Mouse (Mus musculus) neutrophil, adult 5-6 weeks (primary cell): ENCODE measurements around the gene Kalrn. TPM values are rescaled to one million over a fixed set of nuclear protein-coding genes. Genes with fewer than 3 reads are reported as not detected.

Experiments used
- ATAC-seq: fragments of 151-379, 151-347 bp; 2 replicates; pipeline ENCODE4 v1.8.0; 2017; ENCODE audit warnings: mild to moderate bottlenecking, moderate TSS enrichment; ENCODE audit not compliant: insufficient number of reproducible peaks, poor library complexity, low FRiP score, severe bottlenecking; ENCODE audit errors: extremely low read depth
- total RNA-seq: library from RNA; stranded (forward); fragments of 200-1000 nt; gene quantifications from 2 replicates; pipeline ENCODE4 v1.2.3, GENCODE M21; 2017

The Kalrn gene
- total RNA-seq, 1 experiment from 2014 or later, result 6.1 TPM

GRCm38 (mm10) chr16:34470343-34470742 is 103.0 kb downstream of the Kalrn start:
- ATAC-seq, result no peak

DNA sequence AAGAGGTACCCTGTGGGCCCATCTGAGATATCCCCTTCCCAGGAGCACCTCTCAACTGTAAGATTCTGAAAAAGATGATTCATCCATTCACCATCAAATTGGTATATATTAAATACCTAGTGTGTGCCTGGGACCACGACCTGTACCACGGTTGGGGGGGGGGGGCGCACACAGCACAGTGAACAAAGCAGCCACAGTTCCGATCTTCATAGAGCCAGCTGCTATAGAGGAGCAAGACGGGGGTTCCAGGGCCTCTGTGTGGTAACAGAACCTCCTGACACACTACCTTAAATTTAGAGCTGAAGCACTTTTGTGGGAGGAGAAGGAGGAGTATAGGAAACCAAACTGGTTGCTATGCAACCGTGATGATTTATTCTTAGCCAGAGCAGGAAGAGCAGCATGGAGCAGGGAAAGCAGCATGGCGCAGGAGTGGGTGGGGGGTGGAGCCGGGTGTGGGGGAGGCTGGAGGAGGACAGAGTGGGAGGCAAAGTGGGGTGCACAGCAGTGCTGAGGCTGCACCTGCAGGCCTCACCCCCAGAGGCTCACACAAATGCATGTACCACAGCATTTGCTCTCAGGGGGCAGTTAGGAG is 104.0 kb downstream of the Kalrn start:
- ATAC-seq, result no peak

- ATAC-seq, result no peak
Measured at GRCm38 (mm10) chr16:34466649-34467048, 106.7 kb downstream of the Kalrn start.

DNA sequence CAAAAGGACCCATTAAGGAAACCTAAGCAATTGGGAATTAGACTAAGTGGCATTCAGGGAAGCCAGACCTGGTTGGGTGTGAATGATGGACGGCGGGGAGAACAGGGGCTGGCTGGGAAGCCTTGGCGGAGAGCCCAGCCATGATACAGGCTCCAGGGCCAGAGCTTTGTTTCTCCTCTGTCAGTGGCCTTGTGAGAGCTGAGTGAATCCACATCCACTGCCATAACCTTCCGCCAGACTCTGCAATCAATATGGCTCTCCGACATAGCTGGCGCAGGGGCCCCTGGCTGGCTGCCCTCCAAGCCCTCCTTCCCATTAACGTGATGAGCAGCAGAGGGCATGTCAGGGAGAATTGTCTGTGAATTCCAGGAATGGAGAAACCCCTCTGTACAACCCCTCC is 117.0 kb downstream of the Kalrn start:
- ATAC-seq, result no peak

DNA sequence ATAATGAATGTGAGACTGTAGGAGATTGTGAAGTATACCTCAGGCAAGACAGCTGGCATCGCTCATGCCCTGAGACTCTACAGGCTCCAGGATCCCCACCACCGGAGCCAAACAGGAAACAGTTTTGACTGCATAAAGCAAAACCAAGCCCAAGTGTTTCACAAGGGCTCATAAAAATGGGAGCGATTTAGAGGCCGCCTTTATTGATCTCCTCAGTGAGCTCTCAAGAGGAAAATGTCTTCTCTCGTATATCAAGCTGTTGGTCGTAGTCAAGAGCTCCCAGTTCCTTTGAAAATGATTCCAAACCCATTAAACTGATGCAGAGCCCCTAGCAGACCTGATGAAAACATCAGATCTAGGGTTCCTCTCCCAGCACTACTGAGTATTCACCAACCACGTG is 127.7 kb downstream of the Kalrn start:
- ATAC-seq, result no peak

DNA sequence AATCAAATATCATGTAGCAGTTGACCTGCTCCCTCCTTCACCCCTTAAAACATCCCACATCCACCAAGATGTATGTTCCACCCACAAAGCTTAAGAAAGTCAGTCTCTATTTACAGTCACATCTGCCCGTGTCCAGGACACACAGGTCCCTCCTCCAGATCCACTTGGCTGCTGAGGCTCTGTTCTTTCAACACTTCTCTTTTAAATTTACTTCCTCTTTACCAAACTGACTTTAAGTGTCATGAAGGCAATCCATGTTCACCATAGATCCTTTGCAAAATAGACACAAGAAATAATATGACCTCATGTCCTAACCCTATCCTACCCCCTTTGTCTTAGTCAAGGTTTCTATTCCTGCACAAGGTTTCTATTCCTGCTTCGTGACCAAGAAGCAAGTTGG is 131.6 kb downstream of the Kalrn start:
- no peak for ATAC-seq

- ATAC-seq, result no peak
Measured at GRCm38 (mm10) chr16:34440994-34441414, 132.3 kb downstream of the Kalrn start.

GRCm38 (mm10) chr16:34440019-34440615 is 133.2 kb downstream of the Kalrn start:
- ATAC-seq, result no peak

DNA sequence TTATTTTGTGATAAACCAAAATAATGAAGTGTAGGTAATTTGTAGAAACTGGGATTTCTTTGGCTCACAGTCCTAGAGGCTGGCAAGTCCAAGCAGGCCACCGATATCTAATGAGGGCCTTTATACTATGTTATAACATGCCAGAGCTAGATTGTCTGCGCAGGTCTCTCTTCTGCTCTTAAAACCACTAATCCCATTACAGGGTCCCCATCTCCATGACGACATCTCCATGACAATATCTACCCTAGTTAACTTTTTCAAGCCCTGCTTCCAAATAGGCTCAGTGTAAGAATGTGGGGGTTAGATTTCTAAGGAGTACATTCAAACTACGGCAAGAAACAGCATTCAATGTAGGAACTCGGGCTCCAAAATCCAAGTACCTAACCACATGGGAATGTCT is 143.2 kb downstream of the Kalrn start:
- no peak for ATAC-seq

DNA sequence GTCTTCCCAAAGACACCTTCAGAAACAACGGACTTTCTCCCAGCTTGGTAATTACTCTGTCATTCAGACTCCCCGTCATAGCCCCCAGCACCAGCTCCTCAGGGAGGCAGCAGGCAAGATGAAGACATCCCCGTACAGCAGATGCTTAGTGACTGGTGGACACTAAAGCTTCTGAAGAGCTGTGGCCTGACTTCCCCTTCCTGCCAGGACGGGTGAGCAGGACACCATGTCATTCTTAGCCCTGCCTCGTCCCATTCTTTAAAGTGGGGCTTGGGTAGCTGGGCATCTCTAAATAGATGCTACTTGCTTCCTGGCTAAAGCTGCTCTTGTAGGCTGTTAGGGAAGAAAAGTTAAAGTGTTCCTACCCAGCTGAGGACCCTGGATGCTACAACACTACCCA is 145.7 kb downstream of the Kalrn start:
- no peak for ATAC-seq

GRCm38 (mm10) chr16:34421473-34421872 is 151.9 kb downstream of the Kalrn start:
- no peak for ATAC-seq

DNA sequence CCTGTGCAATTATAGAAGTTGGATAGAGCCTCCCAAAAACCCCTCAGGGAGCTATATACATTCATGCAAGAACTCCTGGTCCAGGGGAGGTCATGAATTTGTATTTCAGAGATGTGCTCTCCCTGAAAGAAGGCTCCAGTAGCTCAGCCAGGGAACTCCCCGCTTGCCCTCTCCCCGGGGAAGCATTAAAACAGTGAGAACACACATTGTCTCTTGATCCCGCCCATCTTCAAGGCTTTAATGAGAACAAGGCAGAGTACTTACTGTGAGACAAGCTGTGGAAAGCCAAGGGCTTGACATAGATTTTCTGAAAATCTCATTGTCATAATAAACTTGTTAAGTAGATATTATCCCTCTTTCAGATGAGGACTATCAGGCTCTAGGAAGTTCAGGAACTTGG is 155.4 kb downstream of the Kalrn start:
- ATAC-seq, result no peak

DNA sequence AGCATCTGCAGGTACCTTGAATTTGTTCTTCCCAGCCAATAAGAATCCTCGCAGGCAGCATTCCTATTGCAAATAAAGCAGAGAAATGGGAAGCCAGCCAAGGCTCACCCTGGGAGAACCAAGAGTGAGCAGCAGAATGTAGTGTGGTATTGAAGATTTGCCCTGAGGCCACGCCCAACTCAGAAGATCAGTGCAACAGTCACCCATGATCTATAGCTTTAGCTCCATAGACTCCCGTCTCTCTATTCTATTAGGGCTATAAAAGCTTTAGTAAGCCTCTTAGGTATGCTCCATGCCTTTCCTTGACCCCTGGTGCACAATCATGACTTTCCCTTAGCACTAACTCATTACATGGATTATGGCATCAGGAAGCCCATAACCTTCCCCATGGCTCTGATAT is 155.9 kb downstream of the Kalrn start:
- no peak for ATAC-seq

DNA sequence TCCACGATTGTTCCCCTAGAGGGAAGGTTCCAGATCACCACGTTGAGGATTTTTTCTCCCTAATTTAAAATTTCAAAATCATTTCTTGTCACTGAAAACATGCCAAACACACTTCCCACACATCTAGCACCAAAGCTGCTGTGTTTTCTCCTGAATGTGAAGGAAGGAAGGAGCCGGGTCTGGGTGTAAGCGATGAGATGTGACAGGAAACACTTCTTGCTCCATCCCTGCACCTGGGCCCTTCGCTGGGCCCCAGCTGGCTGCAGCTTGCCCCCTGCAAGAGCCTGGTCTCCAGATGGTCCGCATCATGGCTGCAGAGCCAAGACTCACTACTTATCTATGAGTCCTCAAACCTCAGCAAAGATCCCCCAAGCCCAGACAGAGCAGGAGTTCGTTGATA is 158.8 kb downstream of the Kalrn start:
- ATAC-seq, result no peak

- no peak for ATAC-seq
Measured at GRCm38 (mm10) chr16:34413868-34414333, 159.4 kb downstream of the Kalrn start.

GRCm38 (mm10) chr16:34407036-34407435 is 166.3 kb downstream of the Kalrn start:
- ATAC-seq, result no peak

GRCm38 (mm10) chr16:34405094-34405493 is 168.2 kb downstream of the Kalrn start:
- no peak for ATAC-seq

GRCm38 (mm10) chr16:34401216-34401615 is 172.1 kb downstream of the Kalrn start:
- no peak for ATAC-seq

GRCm38 (mm10) chr16:34400102-34400728 is 173.1 kb downstream of the Kalrn start:
- no peak for ATAC-seq

DNA sequence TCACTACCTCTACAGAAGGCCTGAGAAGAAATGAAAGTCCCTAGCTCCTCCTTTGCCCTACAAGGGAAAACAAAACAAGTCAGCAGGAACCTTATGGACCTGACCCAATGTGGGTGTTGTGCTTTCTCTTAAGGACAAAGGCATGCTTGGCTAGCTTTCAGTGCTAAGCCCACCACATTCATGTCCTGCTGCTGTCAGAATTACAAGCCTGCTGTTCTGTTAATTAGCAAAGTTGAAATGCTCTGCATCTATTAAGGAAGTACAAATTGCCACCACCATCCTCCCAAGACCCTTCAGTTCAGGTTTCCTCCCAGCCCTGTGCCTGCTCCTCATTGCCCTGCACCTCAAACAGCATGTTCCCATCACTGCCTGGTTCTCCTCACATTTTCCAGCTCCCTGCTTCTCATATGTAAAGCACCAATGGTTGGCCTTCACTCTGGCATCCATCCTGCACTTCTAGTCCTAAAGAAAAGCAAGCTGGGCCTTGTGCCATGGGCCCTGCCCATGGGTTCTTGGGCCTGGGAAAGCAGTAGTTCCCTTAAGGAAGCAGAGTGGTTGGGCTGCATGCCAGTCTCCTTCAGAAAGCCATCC is 178.0 kb downstream of the Kalrn start:
- ATAC-seq, result no peak
